Mouse (Mus musculus) E14TG2a.4 (cell line): ENCODE measurements around the gene Zfyve21.
A peak's percentile ranks its signal among the peaks of the same experiment; 100 is the strongest.

Experiments
- H3K27me3 ChIP-seq: 2 replicates; pipeline ENCODE4 v1.6.1; 2014; ENCODE audit warnings: low read length, control low read depth; ENCODE audit not compliant: insufficient read depth
- H3K36me3 ChIP-seq: 2 replicates; pipeline ENCODE4 v1.6.1; 2014; ENCODE audit warnings: low read length, control low read depth; ENCODE audit not compliant: insufficient read depth
- H3K4me1 ChIP-seq: replicated peaks from 2 replicates; pipeline ENCODE4 v1.6.1; 2014; ENCODE audit warnings: low read depth, low read length, control low read depth
- H3K4me3 ChIP-seq: replicated peaks from 2 replicates; pipeline ENCODE4 v1.5.1; 2014; ENCODE audit warnings: mild to moderate bottlenecking, low read length
- H3K9me3 ChIP-seq: 2 replicates; pipeline ENCODE4 v1.6.1; 2014; ENCODE audit warnings: low read length, control low read depth
- CTCF ChIP-seq: conservative IDR thresholded peaks from 2 replicates; pipeline ENCODE4 v1.5.1; 2014; ENCODE audit warnings: low read length
- NANOG ChIP-seq: IDR thresholded peaks from 2 replicates; pipeline ENCODE4 v1.6.1; 2014; ENCODE audit warnings: borderline replicate concordance, low read length, mixed read lengths
- POU5F1 ChIP-seq: IDR thresholded peaks from 2 replicates; pipeline ENCODE4 v1.6.1; 2014; ENCODE audit warnings: low read length, borderline replicate concordance

Gene Zfyve21

GRCm38 (mm10) chr12:111812075-111812474 is 1.9 kb upstream of the Zfyve21 start:
- Histone ChIP-seq H3K36me3 (peaks cover 52% of the 10 kb centered on the region), H3K4me3 (no peak overlapping the region), H3K9me3 (no peaks in the 10 kb centered on the region), H3K27me3 (no peaks in the 10 kb centered on the region; the same call in 1 of the 2 replicates), H3K4me1 (peaks cover 73% of the 10 kb centered on the region)
- TF ChIP-seq NANOG (no peak), CTCF (no peak), POU5F1 (no peak)

DNA sequence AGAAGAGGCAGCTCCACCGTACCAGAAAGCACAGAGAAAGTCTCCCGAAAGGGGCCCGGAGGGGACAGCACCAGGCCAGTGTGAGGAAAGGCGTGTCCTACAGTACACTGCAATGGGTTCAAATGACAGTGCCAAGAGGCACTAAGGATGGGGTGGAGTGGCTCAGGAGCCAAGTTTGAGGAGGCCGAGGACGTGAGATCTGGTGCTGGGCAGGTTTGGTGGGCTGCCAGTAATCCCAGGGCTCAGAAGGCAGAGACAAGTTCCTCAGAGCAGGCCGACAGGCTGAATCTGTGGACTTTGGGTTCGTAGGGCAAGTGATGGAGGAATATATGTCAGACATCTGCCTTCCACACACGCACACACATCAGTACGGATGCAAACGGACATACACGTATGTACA is 1.4 kb upstream of the Zfyve21 start:
- H3K4me1 ChIP-seq: peaks cover 74% of the 10 kb centered on the region
- H3K4me3 ChIP-seq: peak overlapping the region; percentile 98
- no peak for TF ChIP-seq CTCF
- no peak for TF ChIP-seq NANOG
- no peak for TF ChIP-seq POU5F1
- no peaks in the 10 kb centered on the region for H3K9me3 ChIP-seq
- H3K36me3 ChIP-seq: peaks cover 47% of the 10 kb centered on the region
- H3K27me3 ChIP-seq: no peaks in the 10 kb centered on the region; the same call in 1 of the 2 replicates

- peaks cover 74% of the 10 kb centered on the region for H3K4me1 ChIP-seq
- H3K4me3 ChIP-seq: peak overlapping the region; percentile 98
- no peaks in the 10 kb centered on the region for H3K9me3 ChIP-seq
- H3K36me3 ChIP-seq: peaks cover 41% of the 10 kb centered on the region
- H3K27me3 ChIP-seq: no peaks in the 10 kb centered on the region; the same call in 1 of the 2 replicates
- TF ChIP-seq CTCF: no peak
- TF ChIP-seq NANOG: no peak
- no peak for TF ChIP-seq POU5F1
Observed at GRCm38 (mm10) chr12:111813111-111813765, 732 bp upstream of the Zfyve21 start.

DNA sequence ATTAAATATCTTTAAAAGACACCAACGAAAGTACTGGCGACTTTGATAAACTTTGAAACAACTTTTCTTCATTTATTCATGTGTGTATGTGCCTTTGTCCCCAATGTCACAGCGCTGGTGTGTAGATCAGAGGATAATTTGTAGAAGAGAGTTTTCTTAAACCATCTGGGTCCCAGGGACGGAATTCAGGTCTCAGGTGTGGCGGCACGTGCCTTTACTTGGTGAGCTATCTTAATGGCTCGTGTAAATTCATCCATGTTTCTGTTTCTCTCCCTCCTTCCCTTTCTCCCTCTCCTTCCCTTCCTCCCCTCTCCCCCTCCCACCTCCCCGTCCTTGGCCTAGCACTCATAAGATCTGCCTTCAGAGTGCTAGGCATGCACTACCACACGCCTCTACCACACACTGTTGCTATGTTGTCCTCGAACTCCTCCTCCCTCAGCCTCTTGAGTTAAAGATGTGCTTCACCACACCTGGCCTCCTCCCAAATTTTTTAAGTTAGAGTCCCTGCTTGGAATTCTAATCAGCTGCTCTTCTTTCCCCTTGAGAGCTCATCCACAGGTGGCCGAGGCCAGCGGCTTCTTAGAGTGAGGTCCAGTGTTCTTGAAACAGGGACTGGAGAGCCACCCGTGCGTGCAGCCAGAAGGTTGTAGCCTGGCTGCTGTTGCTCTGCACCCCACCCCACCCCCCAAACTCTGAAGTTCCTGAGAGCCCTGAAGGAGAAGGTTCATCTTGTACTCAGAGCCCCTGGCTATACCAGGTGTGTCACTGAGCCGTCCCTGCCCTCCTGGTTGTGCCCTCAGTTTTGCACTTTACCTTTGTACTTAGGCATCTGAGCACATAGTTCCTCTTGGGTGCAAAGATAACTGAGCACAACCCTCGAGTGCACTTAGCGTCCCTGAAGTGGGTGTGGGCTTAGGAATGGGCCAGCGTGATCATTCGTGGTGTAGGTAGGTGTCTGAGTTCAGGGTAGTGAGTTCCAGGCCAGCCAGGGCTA is 1.1 kb downstream of the Zfyve21 start:
- Histone ChIP-seq H3K36me3 (peaks cover 24% of the 10 kb centered on the region), H3K4me3 (peak overlapping the region; percentile 98), H3K9me3 (no peaks in the 10 kb centered on the region), H3K4me1 (peaks cover 68% of the 10 kb centered on the region), H3K27me3 (no peaks in the 10 kb centered on the region; the same call in 1 of the 2 replicates)
- no peak for TF ChIP-seq CTCF
- no peak for TF ChIP-seq POU5F1
- no peak for TF ChIP-seq NANOG

GRCm38 (mm10) chr12:111816528-111816927 is 2.6 kb downstream of the Zfyve21 start:
- peaks cover 22% of the 10 kb centered on the region for H3K36me3 ChIP-seq
- TF ChIP-seq CTCF: no peak
- no peak for TF ChIP-seq NANOG
- no peak for TF ChIP-seq POU5F1

DNA sequence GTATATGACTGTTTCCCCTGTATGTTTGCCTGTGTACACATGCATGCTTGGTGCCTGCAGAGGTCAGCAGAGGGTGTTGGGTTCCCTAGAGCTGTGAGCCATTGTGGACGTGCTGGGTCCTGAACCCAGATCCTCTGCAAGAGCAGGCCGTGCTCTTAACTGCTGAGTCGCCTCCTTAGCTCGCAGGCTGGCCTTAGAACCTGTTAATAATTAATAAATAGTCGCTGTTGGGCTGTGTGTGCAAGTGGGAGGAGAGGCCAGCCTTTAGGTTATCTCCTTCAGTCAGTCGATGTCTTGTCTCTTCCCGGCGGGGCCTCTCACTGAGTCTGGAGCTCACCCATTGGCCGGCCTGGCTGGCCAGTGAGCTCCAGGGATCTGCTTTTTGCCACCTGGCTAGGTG is 3.0 kb downstream of the Zfyve21 start:
- H3K36me3 ChIP-seq: peaks cover 20% of the 10 kb centered on the region
- peaks cover 72% of the 10 kb centered on the region for H3K4me1 ChIP-seq
- no peaks in the 10 kb centered on the region for H3K9me3 ChIP-seq
- TF ChIP-seq CTCF (no peak), POU5F1 (no peak), NANOG (no peak)
- H3K27me3 ChIP-seq: no peaks in the 10 kb centered on the region; the same call in 1 of the 2 replicates
- peak overlapping the region; percentile 26; the same call in 1 of the 2 replicates for H3K4me3 ChIP-seq

More at GRCm38 (mm10) chr12:111816528-111816927, 2.6 kb downstream of the Zfyve21 start:
- peak overlapping the region; percentile 26; the same call in 1 of the 2 replicates for H3K4me3 ChIP-seq
- H3K9me3 ChIP-seq: no peaks in the 10 kb centered on the region
- H3K27me3 ChIP-seq: no peaks in the 10 kb centered on the region; the same call in 1 of the 2 replicates
- peaks cover 75% of the 10 kb centered on the region for H3K4me1 ChIP-seq

DNA sequence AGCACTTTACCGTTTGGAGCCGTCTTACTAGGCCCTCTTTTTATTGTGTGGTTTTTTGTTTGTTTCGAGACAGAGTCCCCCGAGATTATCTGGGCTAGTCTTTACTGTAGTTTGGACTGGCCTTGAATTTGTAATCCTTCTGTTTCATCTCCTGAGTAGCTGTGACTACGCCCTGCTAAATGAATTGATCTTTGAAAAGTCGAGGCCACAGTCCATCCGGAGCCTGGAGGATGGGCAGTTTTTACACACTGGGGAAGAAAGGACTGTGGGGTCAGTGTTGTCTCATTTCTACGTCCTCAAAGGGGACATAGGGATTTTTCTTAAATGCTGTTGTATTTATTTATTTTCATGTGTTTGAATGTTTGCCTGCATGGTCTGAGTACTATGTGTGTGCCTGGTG is 4.0 kb downstream of the Zfyve21 start:
- H3K9me3 ChIP-seq: no peaks in the 10 kb centered on the region
- no peaks in the 10 kb centered on the region for H3K27me3 ChIP-seq
- TF ChIP-seq POU5F1: no peak
- TF ChIP-seq CTCF: no peak
- TF ChIP-seq NANOG: no peak
- H3K36me3 ChIP-seq: peaks cover 29% of the 10 kb centered on the region
- peaks cover 64% of the 10 kb centered on the region for H3K4me1 ChIP-seq
- no peak overlapping the region for H3K4me3 ChIP-seq

DNA sequence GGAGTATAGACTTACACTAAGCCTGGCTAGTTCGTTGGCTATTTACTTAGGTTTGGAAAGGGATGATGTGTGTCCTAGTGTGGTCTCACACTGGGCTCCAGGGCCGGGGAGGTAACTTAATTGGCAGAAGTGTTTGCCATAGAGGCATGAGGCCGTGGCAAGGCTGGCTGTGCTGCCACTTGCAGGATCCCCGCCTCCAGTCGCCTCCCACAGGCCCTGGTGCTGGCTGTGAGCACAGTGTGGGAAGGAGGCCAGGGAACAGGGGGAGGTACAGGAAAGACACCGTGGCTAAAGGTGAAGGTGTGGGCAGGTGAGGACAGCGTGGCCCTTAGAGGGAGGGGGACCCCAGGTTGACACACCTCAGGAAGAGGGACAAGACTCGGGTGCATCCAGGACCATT is 6.0 kb downstream of the Zfyve21 start:
- no peak for TF ChIP-seq CTCF
- TF ChIP-seq POU5F1: no peak
- TF ChIP-seq NANOG: no peak
- Histone ChIP-seq H3K36me3 (peaks cover 49% of the 10 kb centered on the region), H3K27me3 (no peaks in the 10 kb centered on the region), H3K4me1 (peaks cover 56% of the 10 kb centered on the region), H3K9me3 (no peaks in the 10 kb centered on the region), H3K4me3 (no peak overlapping the region)
